Mouse (Mus musculus): ENCODE results near the gene Fcgr4.
"Not testable (repeated sequence)": the region's sequence is repeated elsewhere in the genome, so short reads cannot be mapped to it uniquely, and the experiment has no call there.

Fcgr4 gene

DNA sequence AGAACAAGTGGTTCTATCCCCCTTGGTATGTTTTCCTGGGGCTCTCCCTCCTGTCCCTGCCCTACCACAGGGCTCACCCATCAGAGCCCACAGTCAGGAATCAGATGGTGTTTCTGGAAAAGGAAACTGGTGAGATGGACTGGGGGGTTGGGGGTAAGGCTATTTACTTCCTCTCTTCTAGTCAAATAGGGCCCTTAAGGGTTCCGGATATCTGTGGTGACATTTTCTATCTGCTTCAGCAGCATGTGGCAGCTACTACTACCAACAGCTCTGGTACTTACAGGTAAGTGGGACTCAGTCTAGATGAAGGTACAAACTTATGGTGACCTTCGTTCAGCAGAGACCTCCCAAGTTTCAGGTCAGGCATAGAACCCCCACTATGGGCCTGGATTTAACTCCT lies at the start of gene Fcgr4:
Gene Fcgr4, plus strand, starts transcription at position 184 of the 400 bp plus-strand sequence.
- DNase-seq (ENCODE audit: low spot score in 2 of 2): no peak

DNA sequence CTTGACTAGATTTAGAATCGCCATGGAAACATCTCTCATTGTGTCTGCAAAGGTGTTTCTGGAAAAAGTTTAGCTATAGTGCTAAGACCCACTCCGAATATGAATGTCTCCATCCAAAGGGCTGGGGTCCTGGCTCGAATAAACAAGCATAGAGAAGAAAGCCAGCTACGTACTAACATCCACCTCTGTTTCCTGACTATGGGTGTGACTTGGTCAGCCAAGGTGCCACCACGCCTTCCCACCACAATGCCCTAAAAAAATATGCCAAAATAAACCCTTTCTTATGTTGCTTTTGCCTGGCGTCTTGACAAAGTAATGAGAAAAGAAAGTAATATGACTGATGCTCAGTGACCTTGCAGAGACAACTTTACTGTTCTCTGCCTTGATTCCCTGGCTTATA lies 46.2 kb upstream of the Fcgr4 start:
- DNase-seq (ENCODE audit: low spot score in 2 of 2): peak; percentile 52 to 83

DNA sequence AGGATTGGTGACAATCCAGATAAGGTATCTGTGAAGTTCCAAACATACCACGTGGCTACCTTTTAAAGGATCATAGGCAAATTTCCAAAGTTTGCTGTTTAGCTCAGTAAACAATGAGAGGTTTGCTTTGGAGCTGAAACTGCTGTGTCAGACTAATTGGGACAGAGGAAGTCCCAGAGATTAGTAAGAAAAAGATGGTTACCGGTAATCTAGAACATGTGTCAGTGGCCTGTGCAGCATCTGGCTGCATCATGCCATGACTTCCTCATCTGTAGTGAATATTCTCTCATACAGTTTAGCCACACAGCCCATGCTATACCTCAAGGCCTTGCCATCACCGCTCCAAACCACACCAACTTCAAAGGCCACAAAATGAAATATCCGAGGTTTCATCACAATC lies 45.8 kb upstream of the Fcgr4 start:
- peak in 1 of 2 experiments; percentile 31 for DNase-seq (ENCODE audit: low spot score in 2 of 2)

DNA sequence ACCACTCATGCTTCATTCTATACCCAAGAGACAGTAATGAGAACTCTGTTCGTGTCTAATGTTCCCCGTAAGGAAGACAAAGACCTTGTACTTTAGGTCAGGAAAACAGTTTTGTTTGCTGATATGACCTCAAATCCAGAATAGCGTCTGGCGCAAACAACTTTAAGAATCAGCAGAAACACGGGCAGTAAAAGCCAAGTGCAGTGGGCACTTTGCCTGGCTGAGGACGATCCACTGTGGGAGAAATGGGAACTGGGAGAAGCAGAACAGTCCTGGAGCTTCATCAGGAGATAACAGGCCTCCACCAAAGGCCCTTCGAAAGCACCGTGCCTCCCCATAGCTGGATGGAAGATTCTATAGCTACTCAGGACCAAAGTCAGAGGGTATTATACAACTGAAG lies 44.5 kb upstream of the Fcgr4 start:
- DNase-seq (ENCODE audit: low spot score in 2 of 2): no peak

DNA sequence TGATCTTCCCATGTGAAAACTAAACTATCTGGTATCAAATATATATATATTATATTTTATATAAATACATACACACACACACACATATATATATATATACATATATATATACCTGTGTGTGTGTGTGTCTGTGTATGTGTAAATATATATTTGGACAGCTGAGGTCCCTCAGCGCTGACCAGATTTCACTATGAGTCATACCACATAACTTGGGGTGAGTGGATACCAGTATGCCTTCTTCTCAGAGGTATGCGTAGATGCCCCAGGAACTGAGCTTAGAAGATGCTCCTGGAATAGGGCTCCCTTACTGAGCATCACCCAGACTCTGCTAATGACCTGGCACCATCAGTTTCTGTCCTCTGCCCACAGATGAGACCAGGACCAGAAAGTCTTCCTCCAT lies 44.0 kb upstream of the Fcgr4 start:
- no peak for DNase-seq (ENCODE audit: low spot score in 2 of 2)

DNA sequence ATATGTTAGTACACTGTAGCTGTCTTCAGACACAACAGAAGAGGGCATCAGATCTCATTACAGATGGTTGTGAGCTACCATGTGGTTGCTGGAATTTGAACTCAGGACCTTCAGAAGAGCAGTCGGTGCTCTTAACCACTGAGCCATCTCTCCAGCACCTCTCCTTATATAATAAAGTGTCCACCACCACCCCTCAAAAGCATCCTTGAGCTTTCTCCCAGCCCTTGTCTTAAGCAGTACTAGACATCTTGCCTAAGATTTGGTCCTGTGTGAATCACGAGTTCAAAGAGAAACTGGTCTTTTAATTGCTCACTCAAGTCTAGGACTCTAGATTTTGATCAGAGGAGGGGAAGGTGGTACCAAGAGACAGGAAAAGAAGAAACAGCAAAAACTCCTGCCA lies 43.4 kb upstream of the Fcgr4 start:
- DNase-seq (ENCODE audit: low spot score in 2 of 2): not testable (repeated sequence)

DNA sequence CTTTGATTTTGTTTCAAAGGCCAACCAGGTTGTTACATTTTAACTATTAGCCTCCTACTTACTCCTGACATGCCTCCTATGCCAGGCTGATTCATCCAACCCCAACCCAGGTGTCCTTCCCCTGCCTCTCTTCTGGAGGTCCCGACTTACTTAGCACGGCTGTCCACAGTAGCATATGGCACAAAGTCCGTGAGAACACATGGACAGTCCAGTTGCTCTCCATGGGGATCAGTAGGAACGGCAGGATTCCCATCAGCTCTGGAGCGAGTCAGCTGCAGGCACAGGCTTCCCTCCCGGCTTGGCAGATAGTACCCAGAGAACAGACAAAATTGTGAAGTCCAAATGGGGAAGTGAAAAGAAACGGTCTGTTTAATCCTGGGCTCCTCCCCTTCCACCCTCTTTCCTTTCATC lies 43.0 kb upstream of the Fcgr4 start:
- peak in 1 of 2 experiments; percentile 50 for DNase-seq (ENCODE audit: low spot score in 2 of 2)

DNA sequence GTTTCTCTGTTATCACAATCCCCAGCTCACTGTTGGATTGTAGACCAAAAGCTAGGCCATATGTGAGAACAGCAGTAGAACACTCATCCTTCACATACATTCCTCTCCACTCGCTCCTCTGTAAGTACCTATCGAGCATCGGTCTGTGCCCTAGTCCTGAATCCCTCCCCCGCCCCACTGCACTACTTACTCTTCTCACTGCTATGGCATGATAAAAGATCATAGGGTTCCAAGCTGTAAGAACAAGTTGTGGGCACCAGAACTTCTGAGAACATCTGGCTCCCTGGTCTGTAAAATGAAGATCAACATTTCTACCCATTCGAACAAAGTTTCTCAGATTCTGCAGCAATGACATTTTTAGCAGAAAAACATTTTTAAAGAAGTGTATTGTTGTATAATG lies 42.3 kb upstream of the Fcgr4 start, which contains the start of gene Fcgr2b:
Gene Fcgr2b, minus strand, starts transcription at position 101 of the 400 bp plus-strand sequence.
- DNase-seq (ENCODE audit: low spot score in 2 of 2): no peak

DNA sequence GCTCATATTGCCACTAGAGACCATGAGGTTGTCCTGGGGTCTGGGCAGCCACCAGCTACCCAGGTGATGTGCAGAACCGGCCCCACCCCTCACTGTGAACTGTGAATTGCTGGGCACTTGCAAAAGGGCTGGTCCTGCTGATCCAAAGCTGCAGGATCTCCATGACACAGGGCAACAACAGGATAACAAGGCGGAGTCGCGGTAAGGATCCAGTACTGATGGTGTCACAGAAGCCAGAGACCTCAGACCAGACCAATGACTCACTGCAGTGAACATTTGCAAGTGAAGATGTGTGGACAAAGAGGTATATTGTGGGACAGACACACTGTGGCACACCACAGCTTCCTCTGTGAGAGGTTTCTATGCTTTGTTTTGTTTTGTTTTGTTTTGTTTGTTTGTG lies 40.1 kb upstream of the Fcgr4 start:
- DNase-seq (ENCODE audit: low spot score in 2 of 2): peak; percentile 61 to 84

DNA sequence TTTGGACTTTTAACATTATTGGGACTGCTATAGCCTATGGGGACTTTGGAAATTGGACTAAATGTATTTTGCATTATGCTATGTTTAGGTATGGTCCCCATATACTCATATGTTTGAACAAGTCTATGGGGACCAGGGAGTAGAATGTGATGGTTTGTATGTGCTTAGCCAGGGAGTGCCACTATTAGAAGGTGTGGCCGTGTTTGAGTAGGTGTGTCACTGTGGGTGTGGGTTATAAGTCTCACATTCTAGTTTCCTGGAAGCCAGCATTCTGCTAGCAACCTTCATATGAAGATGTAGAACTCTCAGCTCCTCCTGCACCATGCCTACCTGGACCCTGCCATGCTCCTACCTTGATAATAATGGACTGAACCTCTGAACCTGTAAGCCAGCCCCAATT lies 37.0 kb upstream of the Fcgr4 start:
- peak in 1 of 2 experiments; percentile 42 for DNase-seq (ENCODE audit: low spot score in 2 of 2)

DNA sequence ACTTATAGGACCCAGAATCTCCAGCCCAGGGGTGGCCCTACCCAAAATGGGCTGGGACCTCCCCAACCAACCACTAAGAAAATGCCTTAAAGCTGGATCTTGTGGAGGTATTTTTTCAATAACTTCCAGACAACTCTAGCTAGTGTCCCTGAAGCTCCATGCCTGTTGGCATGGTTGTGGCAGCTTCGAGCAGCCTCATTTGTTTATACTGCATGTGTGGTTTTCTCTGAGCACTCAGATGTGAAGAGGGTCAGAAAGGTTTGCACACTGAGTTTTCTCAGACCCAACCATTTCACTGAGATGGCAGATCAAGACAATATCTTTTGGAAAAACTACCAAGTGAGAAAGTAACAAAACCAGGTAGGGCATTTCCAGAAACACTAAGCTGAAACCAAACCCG lies 36.4 kb upstream of the Fcgr4 start:
- no peak for DNase-seq (ENCODE audit: low spot score in 2 of 2)

DNA sequence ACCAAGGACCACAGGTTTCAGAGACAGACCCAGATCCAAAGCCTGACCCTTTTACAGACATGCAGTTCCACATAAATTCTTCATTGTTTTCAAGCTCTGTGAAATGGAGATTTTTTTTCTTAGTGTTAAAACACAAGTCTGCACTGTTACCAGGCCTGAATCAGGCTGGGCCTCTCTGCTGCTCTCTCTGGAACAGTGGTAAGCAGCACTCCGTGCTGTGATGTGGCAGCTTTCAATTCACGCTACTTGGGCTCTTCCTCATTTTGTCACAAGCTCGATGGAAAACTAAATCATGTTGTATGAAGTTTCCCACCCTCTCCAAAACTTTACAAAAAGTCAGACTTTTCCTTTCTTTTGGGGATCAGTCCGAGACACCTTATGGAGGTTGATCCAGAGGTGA lies 35.7 kb upstream of the Fcgr4 start:
- DNase-seq (ENCODE audit: low spot score in 2 of 2): peak in 1 of 2 experiments; percentile 25

DNA sequence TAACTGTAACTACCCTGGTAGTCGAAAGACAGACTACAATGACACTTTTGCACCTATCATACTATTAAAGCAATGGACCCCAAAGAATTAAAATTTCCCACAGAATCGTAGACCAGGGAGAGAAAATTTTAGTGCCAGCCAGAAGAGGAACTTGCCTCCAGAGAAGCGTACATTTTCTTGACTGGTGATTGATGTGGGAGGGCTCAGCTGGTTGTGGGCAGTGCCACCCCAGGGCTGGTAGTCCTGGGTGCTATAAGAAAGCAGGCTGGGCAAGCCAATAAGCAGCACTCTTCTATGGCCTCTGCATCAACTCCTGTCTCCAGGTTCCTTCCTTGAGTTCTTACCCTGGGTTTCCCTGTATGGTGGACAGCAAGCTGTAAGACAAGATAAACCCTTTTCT lies 33.6 kb upstream of the Fcgr4 start:
- no peak for DNase-seq (ENCODE audit: low spot score in 2 of 2)

DNA sequence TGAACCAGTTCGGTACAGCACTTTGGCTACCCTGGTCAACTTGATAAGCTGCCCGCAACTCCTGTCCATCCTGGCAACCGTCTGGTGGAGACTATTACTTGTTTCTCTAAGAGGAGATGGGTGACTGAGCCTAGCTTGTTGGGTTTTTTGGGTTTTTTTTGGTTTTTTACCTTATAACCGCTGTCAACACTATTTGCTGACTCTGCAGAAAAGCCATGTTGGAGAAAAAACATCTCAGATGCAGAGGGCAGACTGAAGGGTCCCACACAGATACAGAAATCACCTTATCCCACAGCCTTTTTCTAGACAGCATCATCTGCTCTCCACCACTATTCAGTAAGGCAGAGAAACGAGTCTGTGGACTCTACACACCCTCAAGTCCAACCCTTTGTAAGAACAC lies 32.9 kb upstream of the Fcgr4 start:
- no peak for DNase-seq (ENCODE audit: low spot score in 2 of 2)

DNA sequence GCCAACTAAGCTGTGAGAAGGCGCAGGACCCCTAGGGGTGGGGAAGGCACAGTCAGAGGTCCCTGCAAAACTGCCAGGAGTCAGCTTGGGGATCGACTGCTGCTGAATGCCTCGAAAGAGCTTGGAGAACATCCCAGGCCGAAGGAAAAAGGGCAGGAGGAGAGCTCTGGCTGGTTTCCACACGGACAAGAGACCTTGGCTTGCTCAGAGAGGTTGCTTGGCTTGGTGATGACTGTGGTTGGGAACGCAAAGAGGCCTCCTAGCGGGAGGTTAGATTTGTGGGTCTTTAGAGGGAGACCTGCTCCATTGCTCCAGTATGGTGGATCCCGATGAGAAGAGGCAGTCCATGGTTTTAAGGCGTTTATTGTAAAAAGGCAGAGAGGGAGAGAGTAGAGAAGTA lies 29.1 kb upstream of the Fcgr4 start:
- DNase-seq (ENCODE audit: low spot score in 2 of 2): no peak

DNA sequence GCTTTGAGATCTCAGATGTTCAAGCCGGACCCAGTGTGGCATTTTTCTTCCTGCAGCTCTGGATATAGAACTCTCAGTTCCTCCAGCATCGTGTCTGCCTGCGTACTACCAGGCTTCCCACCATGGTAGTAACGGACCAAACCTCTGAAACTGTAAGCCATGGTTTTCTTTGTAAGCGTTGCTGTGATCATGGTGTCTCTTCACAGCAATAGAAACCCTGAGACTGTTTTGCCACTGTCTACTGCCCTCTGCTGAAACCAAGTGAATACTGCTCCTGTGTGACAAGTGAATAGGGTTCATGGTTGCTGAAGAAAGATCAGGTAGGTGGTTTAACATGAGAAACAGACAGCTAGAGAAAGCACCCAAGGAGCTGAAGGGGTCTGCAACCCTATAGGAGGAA lies 26.2 kb upstream of the Fcgr4 start:
- peak; percentile 62 to 67 for DNase-seq (ENCODE audit: low spot score in 2 of 2)

DNA sequence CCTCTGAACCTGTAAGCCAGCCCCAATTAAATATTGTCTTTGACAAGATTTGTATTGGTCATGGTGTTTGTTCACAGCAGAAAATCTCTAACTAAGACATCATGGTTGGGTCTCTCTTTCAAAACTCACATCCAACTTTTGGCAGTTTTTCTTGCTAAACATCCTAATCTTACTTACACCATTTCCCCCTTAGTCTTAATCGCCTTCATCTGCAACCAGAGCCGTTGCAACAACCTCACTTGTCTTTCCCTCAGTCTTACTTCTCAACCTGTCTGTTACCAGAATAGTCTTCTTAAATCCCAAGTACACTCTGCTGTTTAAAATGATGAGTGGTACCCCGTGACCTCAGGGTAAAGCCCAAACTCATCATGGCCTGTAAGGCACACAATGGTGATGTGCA lies 22.7 kb upstream of the Fcgr4 start:
- DNase-seq (ENCODE audit: low spot score in 2 of 2): no peak

DNA sequence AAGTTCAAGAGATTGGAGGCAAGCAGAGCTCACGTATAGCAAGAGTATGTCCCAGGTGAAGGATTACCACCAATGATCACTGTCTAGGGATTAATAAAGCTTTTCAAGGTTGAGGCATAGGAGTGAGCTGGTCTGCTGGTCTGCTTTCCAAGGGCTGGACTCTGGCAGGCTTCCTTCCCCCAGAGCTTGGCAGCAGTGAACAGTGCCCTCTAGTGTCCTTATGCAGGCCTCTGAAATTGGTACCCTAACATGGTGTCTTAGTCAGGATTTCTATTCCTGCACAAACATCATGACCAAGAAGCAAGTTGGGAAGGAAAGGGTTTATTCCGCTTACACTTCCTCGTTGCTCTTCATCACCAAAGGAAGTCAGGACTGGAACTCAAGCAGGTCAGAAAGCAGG lies 22.0 kb upstream of the Fcgr4 start:
- DNase-seq (ENCODE audit: low spot score in 2 of 2): peak; percentile 61 to 69

DNA sequence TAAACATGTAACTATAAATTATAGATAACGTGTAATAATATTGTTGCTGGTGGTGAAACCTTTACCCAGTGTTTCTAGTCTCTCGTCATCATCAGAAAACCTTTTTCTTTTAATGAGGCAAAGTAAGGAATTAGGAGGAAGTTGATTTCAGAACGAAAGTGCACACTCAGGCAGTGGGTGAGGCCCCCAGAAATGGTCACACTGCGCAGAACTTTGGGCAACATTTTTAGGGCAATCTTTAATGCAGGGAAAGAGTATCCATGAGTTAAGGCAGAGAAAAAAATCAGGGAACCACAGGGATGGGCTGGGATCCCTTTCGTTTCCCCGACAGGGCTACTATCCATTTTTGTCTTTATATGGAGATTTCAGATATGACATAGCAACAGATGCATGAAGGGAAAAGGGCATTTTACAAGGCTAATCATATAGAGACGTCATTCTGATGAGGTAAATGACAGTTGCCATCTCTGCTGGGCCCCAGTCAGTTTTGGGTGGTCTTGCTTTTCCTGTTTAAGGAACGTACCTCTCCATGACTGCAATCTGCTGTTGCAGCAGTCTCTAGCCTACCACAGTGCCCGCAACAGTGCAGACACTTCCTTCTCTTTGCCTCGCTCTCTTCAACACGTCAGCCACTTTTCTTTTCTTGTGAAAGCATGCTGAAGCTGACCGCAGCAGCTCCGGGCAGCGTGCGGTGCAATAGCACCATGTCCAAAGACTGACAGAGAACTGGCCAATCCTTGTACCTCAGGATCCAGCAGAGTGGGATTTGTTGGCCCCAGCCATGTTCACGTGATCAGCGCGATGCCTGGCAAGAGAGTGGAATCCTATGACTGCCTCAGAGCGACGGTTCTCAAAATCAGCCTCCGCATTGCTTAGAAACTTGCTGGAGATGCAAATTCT lies 20.7 kb upstream of the Fcgr4 start:
- DNase-seq (ENCODE audit: low spot score in 2 of 2): peak; percentile 40 to 44

DNA sequence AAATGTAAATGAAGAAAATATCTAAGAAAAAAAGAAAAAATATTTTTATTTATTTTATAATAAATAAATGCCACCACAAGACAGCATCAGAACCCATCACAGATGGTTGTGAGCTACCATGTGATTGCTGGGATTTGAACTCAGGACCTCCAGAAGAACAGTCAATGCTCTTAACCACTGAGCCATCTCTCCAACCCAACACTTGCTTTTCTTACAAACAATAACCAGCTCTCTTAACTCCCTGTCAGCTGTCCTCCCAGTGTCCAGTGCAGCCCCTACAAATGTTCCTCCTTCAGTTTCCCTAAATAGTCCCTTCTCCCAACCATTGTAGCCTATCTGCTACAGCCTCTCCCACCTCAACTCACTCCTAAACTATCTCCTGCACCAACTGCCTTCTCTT lies 18.9 kb upstream of the Fcgr4 start:
- no peak for DNase-seq (ENCODE audit: low spot score in 2 of 2)

DNA sequence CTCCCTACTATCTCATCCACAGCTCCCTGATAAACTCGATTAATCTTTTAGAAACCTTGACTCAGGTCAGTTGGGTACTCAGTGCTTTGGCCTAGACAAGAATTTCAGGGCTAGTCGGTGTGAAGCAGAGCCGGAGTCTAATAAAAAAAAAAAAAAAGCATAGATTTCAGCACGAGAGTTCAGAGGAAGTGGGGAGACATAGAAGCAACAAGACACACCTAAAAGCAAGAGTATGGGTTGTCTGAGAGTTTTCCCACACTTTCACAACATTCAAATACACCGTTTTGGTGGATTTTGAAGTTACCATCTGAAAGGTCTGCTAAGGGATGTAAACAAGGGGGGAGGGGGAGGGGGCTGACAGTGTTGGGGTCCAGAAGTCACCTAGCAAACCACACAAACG lies 13.6 kb upstream of the Fcgr4 start:
- DNase-seq (ENCODE audit: low spot score in 2 of 2): no peak

DNA sequence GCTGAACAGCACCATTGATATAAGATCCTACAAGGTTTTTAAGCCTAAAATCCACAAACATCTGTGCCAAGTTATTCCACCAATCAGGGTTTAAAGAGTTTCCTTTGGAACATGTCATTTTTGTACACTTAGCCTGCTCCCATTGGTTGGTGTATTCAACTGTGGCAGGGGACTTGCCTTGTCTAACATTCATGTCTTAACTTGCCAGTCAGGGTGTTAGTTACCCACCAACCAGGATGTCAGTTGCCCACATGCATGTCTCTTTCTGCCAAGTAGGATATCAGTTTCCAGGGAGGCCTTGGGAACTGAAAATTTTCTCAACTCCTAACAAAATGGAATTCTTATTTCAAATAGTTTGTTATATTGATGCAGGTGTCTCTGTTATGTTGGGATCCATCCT lies 13.1 kb upstream of the Fcgr4 start:
- DNase-seq (ENCODE audit: low spot score in 2 of 2): no peak

DNA sequence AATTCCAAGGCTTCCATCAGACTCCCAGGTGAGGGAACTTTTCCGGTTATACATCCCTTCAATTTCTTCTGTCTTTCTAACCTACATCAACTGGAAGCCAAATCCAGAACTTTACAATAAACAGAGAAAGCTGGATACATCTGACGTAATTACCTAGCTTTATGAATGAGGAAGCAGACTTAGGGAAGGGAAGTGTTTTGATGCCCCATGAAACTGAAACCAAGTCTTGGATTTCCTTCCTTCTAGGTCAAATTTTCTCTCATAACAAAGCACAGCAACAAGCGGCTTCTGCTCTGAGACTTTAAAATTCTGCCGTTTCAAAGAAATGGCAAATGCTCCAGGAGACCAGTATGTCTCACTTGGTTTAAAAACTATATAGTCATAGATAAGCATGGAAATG lies 12.4 kb upstream of the Fcgr4 start:
- no peak for DNase-seq (ENCODE audit: low spot score in 2 of 2)

DNA sequence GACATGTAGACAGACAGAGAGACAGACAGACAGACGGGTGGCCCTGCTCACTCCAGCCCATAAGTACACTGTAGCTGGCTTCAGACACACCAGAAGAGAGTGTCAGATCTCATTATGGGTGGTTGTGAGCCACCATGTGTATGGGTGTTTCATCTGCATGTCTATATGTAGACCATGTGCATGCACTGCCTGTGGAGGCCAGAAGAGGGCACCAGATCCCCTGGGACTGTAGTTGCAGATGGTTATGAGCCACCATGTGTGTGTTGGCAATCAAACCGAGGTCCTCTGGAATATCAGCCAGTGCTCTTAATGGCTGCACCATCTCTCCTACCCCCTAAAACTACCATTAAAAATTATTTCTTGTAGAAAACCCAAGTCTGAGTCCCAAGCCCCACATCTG lies 11.8 kb upstream of the Fcgr4 start:
- DNase-seq (ENCODE audit: low spot score in 2 of 2): peak; percentile 25 to 58
